Mouse (Mus musculus) liver, embryonic 16.5 days (tissue): ENCODE data around the gene Stk24. TPM values are rescaled to one million over a fixed set of nuclear protein-coding genes. Genes with fewer than 3 reads are reported as not detected.
A peak's percentile ranks its signal among the peaks of the same experiment; 100 is the strongest.

Source experiments
- ATAC-seq: fragments of 200-750 bp; cut with Nextera tagmentation; 2 replicates; pipeline ENCODE4 v1.8.0; 2017; ENCODE audit warnings: low read depth, mild to moderate bottlenecking, moderate number of reproducible peaks, moderate library complexity
- H3K27ac ChIP-seq: fragments of 300-500 bp; sonication (generic); 2 replicates; pipeline ENCODE4 v1.5.1; 2014; ENCODE audit warnings: mild to moderate bottlenecking, low read length
- H3K27me3 ChIP-seq: fragments of 300-500 bp; sonication (generic); 2 replicates; pipeline ENCODE4 v1.6.1; 2014; ENCODE audit warnings: low read depth, low read length, mixed read lengths; ENCODE audit not compliant: control insufficient read depth, insufficient read depth
- H3K36me3 ChIP-seq: fragments of 300-500 bp; sonication (generic); 2 replicates; pipeline ENCODE4 v1.6.1; 2014; ENCODE audit warnings: mild to moderate bottlenecking; ENCODE audit not compliant: control insufficient read depth, insufficient read depth
- H3K4me1 ChIP-seq: fragments of 300-500 bp; sonication (generic); 2 replicates; pipeline ENCODE4 v1.6.1; 2014; ENCODE audit warnings: low read depth, low read length, mixed read lengths; ENCODE audit not compliant: control insufficient read depth
- H3K4me2 ChIP-seq: fragments of 300-500 bp; sonication (generic); 2 replicates; pipeline ENCODE4 v1.6.1; 2014; ENCODE audit warnings: low read depth, low read length, mixed read lengths
- H3K4me3 ChIP-seq: fragments of 300-500 bp; sonication (generic); 2 replicates; pipeline ENCODE4 v1.5.1; 2014; ENCODE audit warnings: low read depth, mild to moderate bottlenecking, low read length
- H3K9ac ChIP-seq: fragments of 300-500 bp; sonication (generic); 2 replicates; pipeline ENCODE4 v1.6.1; 2014; ENCODE audit warnings: low read depth, low read length
- H3K9me3 ChIP-seq: fragments of 300-500 bp; sonication (generic); replicated peaks from 2 replicates; pipeline ENCODE4 v1.6.1; 2016; ENCODE audit warnings: low read length; ENCODE audit not compliant: control insufficient read depth
- WGBS: fragments of 180-500 bp; shearing (Covaris S2); extraction: QIAGEN DNeasy Blood & Tissue Kit; methylation state at CpG from one replicate; pipeline ENCODE4 v1.1.7; 2014; ENCODE audit not compliant: insufficient replicate concordance; 5-methylcytosine and 5-hydroxymethylcytosine counted together
- polyA plus RNA-seq: library from polyadenylated mRNA; unstranded; fragments of >200 nt; fragmentation: Nextera tagmentation; extraction: Ambion mirVana; gene quantifications from 2 replicates; pipeline ENCODE4 v1.2.1, GENCODE M21; 2015

Gene Stk24
- polyA plus RNA-seq, 1 experiment from 2014 or later, result 26.1 TPM

- ATAC-seq, result peak; percentile 22; the same call in 1 of the 2 replicates
- Histone ChIP-seq H3K4me1 (peaks cover 95% of the 10 kb centered on the region), H3K4me2 (0 out of 2 replicates have a peak overlapping the region, but pooled peaks have one; percentile 7), H3K27me3 (no peaks in the 10 kb centered on the region), H3K4me3 (no peak overlapping the region), H3K9me3 (no peaks in the 10 kb centered on the region), H3K27ac (peak overlapping the region; percentile 46), H3K9ac (no peak overlapping the region), H3K36me3 (no peaks in the 10 kb centered on the region)
- 61% methylated on average over 17 of the region's 17 CpGs for WGBS
These were observed 18.3 kb downstream of the Stk24 start for GRCm38 (mm10) chr14:121361319-121362114.

- Histone ChIP-seq H3K27ac (peak overlapping the region; percentile 4), H3K4me3 (no peak overlapping the region), H3K27me3 (no peaks in the 10 kb centered on the region), H3K9me3 (no peaks in the 10 kb centered on the region), H3K36me3 (no peaks in the 10 kb centered on the region), H3K9ac (no peak overlapping the region), H3K4me2 (0 out of 2 replicates have a peak overlapping the region, but pooled peaks have one; percentile 32), H3K4me1 (peaks cover 95% of the 10 kb centered on the region)
- no peak for ATAC-seq
- 57% methylated on average over 8 of the region's 8 CpGs for WGBS
These were observed 20.0 kb downstream of the Stk24 start for GRCm38 (mm10) chr14:121359850-121360249.

DNA sequence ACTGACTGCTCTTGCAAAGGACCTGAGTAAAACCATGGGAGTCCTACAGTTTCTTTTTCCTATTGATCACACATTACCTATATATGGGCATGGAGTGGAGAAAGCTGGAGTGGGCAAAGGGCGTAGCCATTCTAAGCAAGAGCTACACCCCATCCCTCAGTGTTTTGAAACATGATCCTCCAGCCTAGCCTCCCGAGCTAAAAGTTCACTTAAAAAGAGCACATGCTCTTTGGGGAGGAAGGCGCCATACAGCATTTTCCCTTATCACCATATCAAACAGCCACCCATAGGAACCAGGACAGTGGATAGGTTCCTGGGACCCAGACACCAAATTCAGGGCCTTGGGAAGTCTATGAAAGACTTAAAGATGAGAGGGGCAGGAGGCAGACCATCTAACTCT, 20.8 kb downstream of the Stk24 start:
- Histone ChIP-seq H3K4me3 (0 out of 2 replicates have a peak overlapping the region, but pooled peaks have one; percentile 3), H3K4me2 (peak overlapping the region; percentile 32), H3K36me3 (no peaks in the 10 kb centered on the region), H3K27me3 (no peaks in the 10 kb centered on the region), H3K27ac (peak overlapping the region; percentile 92), H3K4me1 (peaks cover 93% of the 10 kb centered on the region), H3K9me3 (no peaks in the 10 kb centered on the region), H3K9ac (peak overlapping the region; percentile 29)
- ATAC-seq, result peak; percentile 12
- 25% methylated on average over 3 of the region's 3 CpGs for WGBS

DNA sequence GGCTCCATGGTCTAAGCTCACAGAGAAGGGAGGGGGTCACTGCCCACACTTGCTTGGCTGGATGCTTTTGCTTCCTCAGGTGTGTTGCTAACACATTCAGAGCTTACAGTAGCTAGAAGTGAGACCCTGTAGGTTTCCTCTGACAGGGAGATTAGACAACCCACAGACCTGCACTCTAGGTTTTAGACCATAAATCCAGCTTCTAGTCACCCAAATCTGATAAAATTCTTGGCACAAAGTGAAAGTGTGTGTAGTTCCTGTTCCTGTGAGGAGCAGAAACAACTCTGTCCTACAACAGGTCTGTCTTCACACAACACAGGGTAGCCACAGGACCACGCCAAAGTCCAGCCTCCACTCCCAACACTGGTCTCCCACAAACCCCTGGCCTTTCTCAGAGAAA, 21.5 kb downstream of the Stk24 start:
- H3K9me3 ChIP-seq, result no peaks in the 10 kb centered on the region
- no peaks in the 10 kb centered on the region for H3K27me3 ChIP-seq
- peak overlapping the region; percentile 92 for H3K27ac ChIP-seq
- H3K4me2 ChIP-seq, result peak overlapping the region; percentile 32; the same call in 1 of the 2 replicates
- no peak overlapping the region for H3K4me3 ChIP-seq
- peaks cover 95% of the 10 kb centered on the region for H3K4me1 ChIP-seq
- peak overlapping the region; percentile 35 for H3K9ac ChIP-seq
- 4% methylated on average over 1 of the region's 1 CpGs for WGBS
- ATAC-seq, result no peak
- no peaks in the 10 kb centered on the region for H3K36me3 ChIP-seq

GRCm38 (mm10) chr14:121356336-121356862, 23.4 kb downstream of the Stk24 start:
- H3K4me3 ChIP-seq, result no peak overlapping the region

GRCm38 (mm10) chr14:121355732-121356131, 24.1 kb downstream of the Stk24 start:
- no peaks in the 10 kb centered on the region for H3K27me3 ChIP-seq
- H3K36me3 ChIP-seq, result no peaks in the 10 kb centered on the region
- ATAC-seq, result peak; percentile 88
- peak overlapping the region; percentile 56 for H3K9ac ChIP-seq
- H3K4me3 ChIP-seq, result peak overlapping the region; percentile 26
- H3K4me1 ChIP-seq, result peaks cover 94% of the 10 kb centered on the region
- WGBS, result 15% methylated on average over 6 of the region's 6 CpGs
- H3K4me2 ChIP-seq, result peak overlapping the region; percentile 42
- no peaks in the 10 kb centered on the region for H3K9me3 ChIP-seq
- peak overlapping the region; percentile 92 for H3K27ac ChIP-seq

More at GRCm38 (mm10) chr14:121356336-121356862, 23.4 kb downstream of the Stk24 start:
- H3K27me3 ChIP-seq, result no peaks in the 10 kb centered on the region
- ATAC-seq, result 0 out of 2 replicates have a peak, but pooled peaks have one; percentile 2
- H3K4me1 ChIP-seq, result peaks cover 96% of the 10 kb centered on the region
- H3K9me3 ChIP-seq, result no peaks in the 10 kb centered on the region
- peak overlapping the region; percentile 92 for H3K27ac ChIP-seq
- no peaks in the 10 kb centered on the region for H3K36me3 ChIP-seq
- peak overlapping the region; percentile 42 for H3K4me2 ChIP-seq
- WGBS, result 39% methylated on average over 8 of the region's 8 CpGs
- H3K9ac ChIP-seq, result peak overlapping the region; percentile 5

- no peak for ATAC-seq
- Histone ChIP-seq H3K4me1 (peaks cover 82% of the 10 kb centered on the region), H3K4me3 (no peak overlapping the region)
These were observed 26.0 kb downstream of the Stk24 start for GRCm38 (mm10) chr14:121353648-121354377.

GRCm38 (mm10) chr14:121352744-121353143, 27.1 kb downstream of the Stk24 start:
- H3K4me2 ChIP-seq, result no peak overlapping the region; the same call in 1 of the 2 replicates

More at GRCm38 (mm10) chr14:121353648-121354377, 26.0 kb downstream of the Stk24 start:
- no peaks in the 10 kb centered on the region for H3K36me3 ChIP-seq
- no peak overlapping the region for H3K4me2 ChIP-seq
- H3K9ac ChIP-seq, result no peak overlapping the region
- no peaks in the 10 kb centered on the region for H3K9me3 ChIP-seq
- H3K27ac ChIP-seq, result peak overlapping the region; percentile 6; the same call in 1 of the 2 replicates
- no peaks in the 10 kb centered on the region for H3K27me3 ChIP-seq
- 78% methylated on average over 10 of the region's 10 CpGs for WGBS

More at GRCm38 (mm10) chr14:121352744-121353143, 27.1 kb downstream of the Stk24 start:
- no peaks in the 10 kb centered on the region for H3K27me3 ChIP-seq
- no peak overlapping the region for H3K4me3 ChIP-seq
- no peak overlapping the region for H3K9ac ChIP-seq
- no peak for ATAC-seq
- peaks cover 80% of the 10 kb centered on the region for H3K4me1 ChIP-seq
- no peaks in the 10 kb centered on the region for H3K9me3 ChIP-seq
- 73% methylated on average over 6 of the region's 6 CpGs for WGBS
- peak overlapping the region; percentile 54 for H3K27ac ChIP-seq
- H3K36me3 ChIP-seq, result no peaks in the 10 kb centered on the region
